Comparison of ENCODE assay signal across 9 mouse cellular contexts in genomic region chr3:96684822-96685156, GRCm38 (mm10). TPM values are rescaled to one million over a fixed set of nuclear protein-coding genes. Genes with fewer than 3 reads are reported as not detected.
DNase-seq lines count a peak whose midpoint lies in the region; ATAC-seq and TF ChIP-seq lines count a peak whose summit lies in the region.
"Had no signal": no experiment of that assay in that cellular context is flagged by ENCODE, and none has a peak within 500 bp of the region (broad histone marks: within the 10 kb centered on the region; RNA-seq: fewer than 3 reads in every experiment).

No protein-coding gene starts in this region.

- H3K4me1 ChIP-seq in testis, adult 2 months (ENCODE audit: control insufficient read depth, insufficient read depth, low read length), result peaks cover 11% of the 10 kb centered on the region
- peaks cover 14% of the 10 kb centered on the region for H3K4me1 ChIP-seq in liver, embryonic 12.5 days

- no peak for ATAC-seq in liver, embryonic 12.5 days

- peak overlapping the region; percentile 36 for H3K4me3 ChIP-seq in testis, adult 2 months (ENCODE audit: control insufficient read depth, low read depth, low read length)
- peak overlapping the region; percentile 8; the same call in 1 of the 2 replicates for H3K4me3 ChIP-seq in liver, embryonic 12.5 days

- peak overlapping the region; percentile 48 for H3K4me2 ChIP-seq in liver, embryonic 12.5 days

- peak; percentile 37 to 51 for DNase-seq in cerebellum, postnatal 10 days
- no peak for DNase-seq in cerebellum, adult 11-12 months
- DNase-seq in testis, postnatal 14 days (ENCODE audit: low spot score), result no peak
- DNase-seq in spleen, postnatal 4 days (ENCODE audit: low spot score in 2 of 2), result no peak
- DNase-seq in layer of hippocampus, adult 9-11 months, result no peak
- no peak for DNase-seq in lung, adult 18-20 months

- WGBS in liver, embryonic 12.5 days (ENCODE audit: insufficient replicate concordance), result 13% methylated on average over 28 of the region's 28 CpGs

- no peaks in the 10 kb centered on the region for H3K9me3 ChIP-seq in liver, embryonic 12.5 days (replicated peaks)

- TF ChIP-seq CTCF in testis, adult 2 months (IDR thresholded peaks at IDR 0.05; ENCODE audit: control insufficient read depth, insufficient read depth, insufficient replicate concordance, low read depth, low read length), result no peak

- no peak overlapping the region for H3K27ac ChIP-seq in testis, adult 2 months (ENCODE audit: control insufficient read depth, insufficient read depth, low read depth, low read length)
- H3K27ac ChIP-seq in liver, embryonic 12.5 days, result no peak overlapping the region
- H3K27ac ChIP-seq: macrophage had no signal

- H3K9ac ChIP-seq in liver, embryonic 12.5 days, result no peak overlapping the region

- no peaks in the 10 kb centered on the region for H3K27me3 ChIP-seq in testis, adult 2 months (ENCODE audit: control insufficient read depth, insufficient read depth, low read length)
- peaks cover 82% of the 10 kb centered on the region for H3K27me3 ChIP-seq in liver, embryonic 12.5 days (replicated peaks)

- no peaks in the 10 kb centered on the region for H3K36me3 ChIP-seq in testis, adult 2 months (ENCODE audit: control insufficient read depth, insufficient read depth, low read length)
- no peaks in the 10 kb centered on the region for H3K36me3 ChIP-seq in liver, embryonic 12.5 days

- TF ChIP-seq POLR2A in testis, adult 2 months (IDR thresholded peaks at IDR 0.05; ENCODE audit: control insufficient read depth, low read depth, low read length), result no peak

RNA-seq across cellular contexts. Expression of gene Pias3, which starts 11.4 kb away (rescaled TPM):
- polyA plus RNA-seq in testis, adult 2 months (2012; rRNA removed), result 6.9 and 7.2 TPM in 2 replicates
- polyA plus RNA-seq in liver, embryonic 12.5 days (2016; fragmentation: Nextera tagmentation; extraction: Ambion mirVana), result 10.1 and 11.0 TPM in 2 replicates

RNA-seq across cellular contexts. Expression of gene Ankrd35, which starts 14.9 kb away (rescaled TPM):
- 0.48 and 0.52 TPM in 2 replicates for polyA plus RNA-seq in testis, adult 2 months (2012; rRNA removed)
- 0.26 and 0.31 TPM in 2 replicates for polyA plus RNA-seq in liver, embryonic 12.5 days (2016; fragmentation: Nextera tagmentation; extraction: Ambion mirVana)

RNA-seq across cellular contexts. Expression of gene Nudt17, which starts 23.6 kb away (rescaled TPM):
- polyA plus RNA-seq in testis, adult 2 months (2012; rRNA removed), result 2.1 TPM in 2 replicates
- polyA plus RNA-seq in liver, embryonic 12.5 days (2016; fragmentation: Nextera tagmentation; extraction: Ambion mirVana), result 1.4 and 1.5 TPM in 2 replicates

RNA-seq across cellular contexts. Expression of gene Itga10, which starts 39.4 kb away (rescaled TPM):
- 1.0 and 1.2 TPM in 2 replicates for polyA plus RNA-seq in testis, adult 2 months (2012; rRNA removed)
- 0.25 and 0.30 TPM in 2 replicates for polyA plus RNA-seq in liver, embryonic 12.5 days (2016; fragmentation: Nextera tagmentation; extraction: Ambion mirVana)

RNA-seq across cellular contexts. Expression of gene Polr3c, which starts 42.6 kb away (rescaled TPM):
- 40.1 and 40.4 TPM in 2 replicates for polyA plus RNA-seq in testis, adult 2 months (2012; rRNA removed)
- 30.1 and 30.9 TPM in 2 replicates for polyA plus RNA-seq in liver, embryonic 12.5 days (2016; fragmentation: Nextera tagmentation; extraction: Ambion mirVana)

Comparison
In these comparisons a context has a peak if more than half of its experiments do, and no peak if none do; other contexts are left out.
1. DNase-seq: peak in cerebellum, postnatal 10 days (2 of 2); none in cerebellum, adult 11-12 months (single experiment), testis, postnatal 14 days (single experiment), spleen, postnatal 4 days (0 of 2), layer of hippocampus, adult 9-11 months (single experiment) and lung, adult 18-20 months (0 of 2).